Mouse (Mus musculus): ENCODE data around the gene Coa4. TPM values are rescaled to one million over a fixed set of nuclear protein-coding genes. Genes with fewer than 3 reads are reported as not detected.

Gene Coa4
- polyA plus RNA-seq, 1 experiment from 2014 or later: 26.6 TPM

DNA sequence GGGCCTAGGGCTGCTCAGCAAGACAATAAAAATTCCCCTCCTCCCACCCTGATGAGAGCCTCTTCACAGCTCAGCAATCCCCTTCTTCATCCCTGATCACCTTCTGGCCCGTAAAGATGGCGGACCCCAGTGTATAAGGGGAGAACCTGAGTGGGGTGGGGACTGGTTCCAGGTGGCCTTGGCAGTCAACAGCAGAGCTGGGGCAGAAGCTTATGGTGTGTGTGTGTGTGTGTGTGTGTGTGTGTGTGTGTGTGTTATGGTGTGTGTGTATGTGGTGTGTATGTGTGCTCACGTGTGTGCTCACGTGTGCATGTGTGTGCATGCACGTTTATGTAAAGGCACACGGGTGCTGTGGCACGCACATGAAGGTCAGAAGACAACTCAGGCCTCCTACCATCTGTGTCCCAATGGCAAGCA is 42.4 kb upstream of the Coa4 start:
- Histone ChIP-seq H3K9me3 (ENCODE audit: control insufficient read depth, low read length) (no peaks in the 10 kb centered on the region), H3K9ac (ENCODE audit: low read length) (peak overlapping the region; percentile 74; the same call in 1 of the 2 replicates), H3K27ac (replicated peaks in 1 of 2; ENCODE audit: control insufficient read depth in 1 of 2, insufficient read depth in 1 of 2, low read depth in 2 of 2, low read length in 2 of 2) (peak overlapping the region; percentile 78 to 87; a peak in 3 of 4 replicates), H3K4me1 (ENCODE audit: control insufficient read depth in 2 of 2, insufficient read depth in 2 of 2, low read length in 2 of 2) (peaks cover 30 to 43% of the 10 kb centered on the region in 2 experiments), H3K27me3 (ENCODE audit: control insufficient read depth, insufficient read depth, low read length) (no peaks in the 10 kb centered on the region), H3K36me3 (ENCODE audit: control insufficient read depth, insufficient read depth, low read length) (peaks cover 35% of the 10 kb centered on the region), H3K4me3 (ENCODE audit: control insufficient read depth in 1 of 2, insufficient read depth in 1 of 2, low read depth in 1 of 2, low read length in 2 of 2) (peak overlapping the region; percentile 52 to 63), H3K4me2 (ENCODE audit: low read length) (peak overlapping the region; percentile 97)
- WGBS: 93% methylated on average over 7 of the region's 7 CpGs
- ATAC-seq (ENCODE audit: insufficient number of reproducible peaks, insufficient read depth, low FRiP score, low read depth): no peak

DNA sequence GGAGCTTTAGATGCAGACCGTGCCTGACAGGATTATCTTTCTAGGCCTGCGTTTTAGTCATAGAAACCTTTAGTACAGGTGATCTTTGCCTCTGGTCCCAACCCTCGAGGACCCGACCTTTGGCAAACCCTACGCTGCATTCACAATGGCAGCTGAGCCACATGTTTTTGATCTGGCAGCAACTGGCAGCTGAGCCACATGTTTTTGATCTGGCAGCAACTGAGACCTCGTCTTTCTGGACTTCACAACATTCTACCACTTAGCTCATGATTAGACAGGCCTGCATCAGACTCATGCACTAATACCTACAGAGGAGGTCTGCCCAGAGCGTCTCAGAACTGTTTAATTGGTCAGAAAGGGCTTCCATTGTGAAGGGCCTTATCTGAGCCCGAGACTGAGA is 41.8 kb upstream of the Coa4 start:
- Histone ChIP-seq H3K27ac (replicated peaks in 1 of 2; ENCODE audit: control insufficient read depth in 1 of 2, insufficient read depth in 1 of 2, low read depth in 2 of 2, low read length in 2 of 2) (peak overlapping the region; percentile 71 to 87), H3K4me2 (ENCODE audit: low read length) (peak overlapping the region; percentile 97), H3K9ac (ENCODE audit: low read length) (peak overlapping the region; percentile 58), H3K4me3 (ENCODE audit: control insufficient read depth in 1 of 2, insufficient read depth in 1 of 2, low read depth in 1 of 2, low read length in 2 of 2) (peak overlapping the region; percentile 1 to 52; a peak in 3 of 4 replicates), H3K36me3 (ENCODE audit: control insufficient read depth, insufficient read depth, low read length) (peaks cover 41% of the 10 kb centered on the region), H3K27me3 (ENCODE audit: control insufficient read depth, insufficient read depth, low read length) (no peaks in the 10 kb centered on the region), H3K4me1 (ENCODE audit: control insufficient read depth in 2 of 2, insufficient read depth in 2 of 2, low read length in 2 of 2) (peaks cover 30 to 43% of the 10 kb centered on the region in 2 experiments), H3K9me3 (ENCODE audit: control insufficient read depth, low read length) (no peaks in the 10 kb centered on the region)
- 39% methylated on average over 8 of the region's 8 CpGs for whole genome bisulfite sequencing
- no peak for ATAC-seq (ENCODE audit: insufficient number of reproducible peaks, insufficient read depth, low FRiP score, low read depth)

DNA sequence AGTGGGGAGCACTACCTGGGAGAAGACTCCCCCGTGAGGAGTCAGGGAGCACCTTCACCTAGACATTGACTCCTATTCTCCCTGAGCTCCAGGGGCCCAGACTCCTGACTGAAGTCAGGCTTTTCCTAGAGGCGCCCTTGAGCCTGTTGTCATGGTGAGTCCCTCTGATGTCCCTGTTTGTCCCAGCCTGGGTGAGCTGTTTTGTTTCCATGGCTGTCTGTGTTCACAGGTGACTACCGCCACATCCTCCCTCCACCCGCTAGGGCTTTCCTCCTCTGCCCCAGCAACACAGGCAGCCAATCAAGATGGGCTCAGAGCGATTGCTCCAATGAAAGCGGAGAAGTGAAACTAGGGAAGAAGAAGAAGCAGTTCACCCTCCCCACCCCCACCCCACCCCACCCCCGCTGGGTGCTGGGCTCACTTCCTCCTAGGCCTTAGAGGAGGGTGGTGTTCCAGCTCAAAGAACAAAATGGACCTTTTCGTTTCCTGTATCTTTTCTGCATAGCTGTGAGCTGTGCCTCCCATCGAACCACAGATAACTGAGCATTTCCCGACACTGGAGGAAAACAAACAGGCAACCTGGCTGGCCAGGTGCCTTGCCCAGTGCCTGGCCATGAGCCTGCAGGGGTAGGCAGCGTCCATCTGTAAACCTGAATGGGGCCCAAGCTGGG is 41.2 kb upstream of the Coa4 start:
- H3K9me3 ChIP-seq (ENCODE audit: control insufficient read depth, low read length): no peaks in the 10 kb centered on the region
- peak overlapping the region; percentile 97 for H3K4me2 ChIP-seq (ENCODE audit: low read length)
- no peaks in the 10 kb centered on the region for H3K27me3 ChIP-seq (ENCODE audit: control insufficient read depth, insufficient read depth, low read length)
- H3K4me3 ChIP-seq (ENCODE audit: control insufficient read depth in 1 of 2, insufficient read depth in 1 of 2, low read depth in 1 of 2, low read length in 2 of 2): peak overlapping the region; percentile 1 to 52; a peak in 3 of 4 replicates
- WGBS: 18% methylated on average over 11 of the region's 11 CpGs
- peaks cover 43% of the 10 kb centered on the region for H3K36me3 ChIP-seq (ENCODE audit: control insufficient read depth, insufficient read depth, low read length)
- ATAC-seq (ENCODE audit: insufficient number of reproducible peaks, insufficient read depth, low FRiP score, low read depth): peak; percentile 47; the same call in 1 of the 2 replicates
- peak overlapping the region; percentile 58 for H3K9ac ChIP-seq (ENCODE audit: low read length)
- H3K27ac ChIP-seq (replicated peaks in 1 of 2; ENCODE audit: control insufficient read depth in 1 of 2, insufficient read depth in 1 of 2, low read depth in 2 of 2, low read length in 2 of 2): peak overlapping the region; percentile 71 to 87
- H3K4me1 ChIP-seq (ENCODE audit: control insufficient read depth in 2 of 2, insufficient read depth in 2 of 2, low read length in 2 of 2): peaks cover 30 to 43% of the 10 kb centered on the region in 2 experiments

DNA sequence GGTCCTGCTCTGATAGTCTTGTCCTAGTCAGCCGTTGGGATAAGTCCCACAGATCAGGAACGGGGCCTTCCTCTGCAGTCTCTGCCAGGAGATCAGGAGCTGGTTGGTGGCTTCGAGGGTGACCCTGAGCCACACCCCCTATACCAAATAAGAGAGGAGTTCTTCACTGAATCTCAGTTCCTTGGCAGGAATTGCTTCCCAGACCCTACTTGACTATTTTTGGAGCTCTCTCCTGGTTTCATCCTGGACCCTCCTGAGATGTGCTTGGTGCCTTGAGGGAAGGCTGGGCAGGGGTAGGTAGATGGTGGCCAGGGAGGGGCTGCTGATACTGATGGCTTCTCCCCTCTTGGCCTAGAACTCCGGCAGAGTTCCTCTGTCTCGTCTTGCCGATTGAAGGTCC is 40.5 kb upstream of the Coa4 start:
- peaks cover 30 to 43% of the 10 kb centered on the region in 2 experiments for H3K4me1 ChIP-seq (ENCODE audit: control insufficient read depth in 2 of 2, insufficient read depth in 2 of 2, low read length in 2 of 2)

DNA sequence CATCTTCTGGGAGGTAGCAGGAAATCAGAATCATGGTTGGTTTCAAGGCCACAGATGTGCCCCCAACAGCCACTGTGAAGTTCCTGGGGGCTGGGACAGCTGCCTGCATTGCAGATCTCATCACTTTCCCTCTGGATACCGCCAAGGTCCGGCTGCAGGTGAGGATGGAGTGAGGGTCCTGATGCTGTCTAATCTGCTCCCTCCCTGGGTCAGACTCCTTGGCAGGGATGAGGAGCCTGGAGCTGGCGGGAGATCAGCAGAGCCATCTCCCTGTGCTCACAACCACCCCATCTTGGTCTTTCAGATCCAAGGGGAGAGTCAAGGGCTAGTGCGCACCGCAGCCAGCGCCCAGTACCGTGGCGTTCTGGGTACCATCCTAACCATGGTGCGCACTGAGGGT is 40.1 kb upstream of the Coa4 start:
- no peaks in the 10 kb centered on the region for H3K9me3 ChIP-seq (ENCODE audit: control insufficient read depth, low read length)
- no peak overlapping the region for H3K4me2 ChIP-seq (ENCODE audit: low read length)
- H3K27ac ChIP-seq (replicated peaks in 1 of 2; ENCODE audit: control insufficient read depth in 1 of 2, insufficient read depth in 1 of 2, low read depth in 2 of 2, low read length in 2 of 2): no peak overlapping the region
- ATAC-seq (ENCODE audit: insufficient number of reproducible peaks, insufficient read depth, low FRiP score, low read depth): no peak
- peaks cover 30 to 43% of the 10 kb centered on the region in 2 experiments for H3K4me1 ChIP-seq (ENCODE audit: control insufficient read depth in 2 of 2, insufficient read depth in 2 of 2, low read length in 2 of 2)
- peaks cover 43% of the 10 kb centered on the region for H3K36me3 ChIP-seq (ENCODE audit: control insufficient read depth, insufficient read depth, low read length)
- no peaks in the 10 kb centered on the region for H3K27me3 ChIP-seq (ENCODE audit: control insufficient read depth, insufficient read depth, low read length)
- no peak overlapping the region for H3K9ac ChIP-seq (ENCODE audit: low read length)
- H3K4me3 ChIP-seq (ENCODE audit: control insufficient read depth in 1 of 2, insufficient read depth in 1 of 2, low read depth in 1 of 2, low read length in 2 of 2): no peak overlapping the region
- 91% methylated on average over 9 of the region's 9 CpGs for WGBS

More for the DNA sequence above, 40.5 kb upstream of the Coa4 start:
- H3K9ac ChIP-seq (ENCODE audit: low read length): peak overlapping the region; percentile 49; the same call in 1 of the 2 replicates
- 72% methylated on average over 6 of the region's 6 CpGs for WGBS
- no peak for ATAC-seq (ENCODE audit: insufficient number of reproducible peaks, insufficient read depth, low FRiP score, low read depth)
- no peaks in the 10 kb centered on the region for H3K27me3 ChIP-seq (ENCODE audit: control insufficient read depth, insufficient read depth, low read length)
- H3K4me3 ChIP-seq (ENCODE audit: control insufficient read depth in 1 of 2, insufficient read depth in 1 of 2, low read depth in 1 of 2, low read length in 2 of 2): no peak overlapping the region
- H3K27ac ChIP-seq (replicated peaks in 1 of 2; ENCODE audit: control insufficient read depth in 1 of 2, insufficient read depth in 1 of 2, low read depth in 2 of 2, low read length in 2 of 2): peak overlapping the region; percentile 40 to 87; a peak in 2 of 4 replicates
- H3K4me2 ChIP-seq (ENCODE audit: low read length): peak overlapping the region; percentile 97
- no peaks in the 10 kb centered on the region for H3K9me3 ChIP-seq (ENCODE audit: control insufficient read depth, low read length)
- peaks cover 43% of the 10 kb centered on the region for H3K36me3 ChIP-seq (ENCODE audit: control insufficient read depth, insufficient read depth, low read length)

DNA sequence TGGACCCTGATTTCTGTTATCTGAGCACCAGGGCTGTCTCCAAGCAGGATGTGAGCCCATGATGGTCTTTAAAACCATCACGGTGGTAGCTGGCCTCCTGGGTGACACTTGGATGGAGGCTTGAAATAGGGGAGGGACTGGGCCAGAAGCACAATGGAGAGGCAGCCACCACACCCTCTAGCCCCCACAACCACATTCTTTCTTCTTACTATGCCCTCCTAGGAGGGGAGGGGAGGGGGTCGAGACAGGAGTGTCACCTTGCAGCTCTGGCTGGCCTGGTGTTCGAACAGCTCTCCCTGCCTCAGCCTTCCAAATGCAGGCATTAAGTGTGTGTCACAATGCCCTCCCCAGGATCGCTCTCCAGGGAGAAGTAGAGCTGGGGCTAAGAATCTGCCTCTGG is 39.5 kb upstream of the Coa4 start:
- H3K36me3 ChIP-seq (ENCODE audit: control insufficient read depth, insufficient read depth, low read length): peaks cover 43% of the 10 kb centered on the region
- H3K27me3 ChIP-seq (ENCODE audit: control insufficient read depth, insufficient read depth, low read length): no peaks in the 10 kb centered on the region
- no peak for ATAC-seq (ENCODE audit: insufficient number of reproducible peaks, insufficient read depth, low FRiP score, low read depth)
- no peak overlapping the region for H3K4me2 ChIP-seq (ENCODE audit: low read length)
- no peak overlapping the region for H3K4me3 ChIP-seq (ENCODE audit: control insufficient read depth in 1 of 2, insufficient read depth in 1 of 2, low read depth in 1 of 2, low read length in 2 of 2)
- 74% methylated on average over 4 of the region's 4 CpGs for WGBS
- no peaks in the 10 kb centered on the region for H3K9me3 ChIP-seq (ENCODE audit: control insufficient read depth, low read length)
- no peak overlapping the region for H3K27ac ChIP-seq (replicated peaks in 1 of 2; ENCODE audit: control insufficient read depth in 1 of 2, insufficient read depth in 1 of 2, low read depth in 2 of 2, low read length in 2 of 2)
- no peak overlapping the region for H3K9ac ChIP-seq (ENCODE audit: low read length)
- H3K4me1 ChIP-seq (ENCODE audit: control insufficient read depth in 2 of 2, insufficient read depth in 2 of 2, low read length in 2 of 2): peaks cover 29 to 41% of the 10 kb centered on the region in 2 experiments

DNA sequence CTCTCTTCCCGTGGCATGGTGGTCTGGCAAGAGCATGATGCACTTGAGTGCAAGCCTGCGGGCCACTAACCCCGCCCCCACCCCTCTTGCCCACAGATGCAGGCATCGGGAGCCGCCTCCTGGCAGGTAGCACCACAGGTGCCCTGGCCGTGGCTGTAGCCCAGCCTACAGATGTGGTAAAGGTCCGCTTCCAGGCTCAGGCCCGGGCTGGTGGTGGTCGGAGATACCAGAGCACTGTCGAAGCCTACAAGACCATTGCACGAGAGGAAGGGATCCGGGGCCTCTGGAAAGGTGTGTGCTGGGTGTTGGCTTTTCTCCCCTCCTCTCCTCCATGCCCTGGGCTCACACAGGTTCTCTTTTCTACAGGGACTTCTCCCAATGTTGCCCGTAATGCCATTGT is 38.9 kb upstream of the Coa4 start:
- H3K4me1 ChIP-seq (ENCODE audit: control insufficient read depth in 2 of 2, insufficient read depth in 2 of 2, low read length in 2 of 2): peaks cover 24 to 35% of the 10 kb centered on the region in 2 experiments
- ATAC-seq (ENCODE audit: insufficient number of reproducible peaks, insufficient read depth, low FRiP score, low read depth): no peak
- WGBS: 92% methylated on average over 13 of the region's 13 CpGs

More for the DNA sequence above, 38.9 kb upstream of the Coa4 start:
- Histone ChIP-seq H3K9me3 (ENCODE audit: control insufficient read depth, low read length) (no peaks in the 10 kb centered on the region), H3K9ac (ENCODE audit: low read length) (no peak overlapping the region), H3K4me3 (ENCODE audit: control insufficient read depth in 1 of 2, insufficient read depth in 1 of 2, low read depth in 1 of 2, low read length in 2 of 2) (no peak overlapping the region), H3K36me3 (ENCODE audit: control insufficient read depth, insufficient read depth, low read length) (peaks cover 43% of the 10 kb centered on the region), H3K27ac (replicated peaks in 1 of 2; ENCODE audit: control insufficient read depth in 1 of 2, insufficient read depth in 1 of 2, low read depth in 2 of 2, low read length in 2 of 2) (no peak overlapping the region), H3K27me3 (ENCODE audit: control insufficient read depth, insufficient read depth, low read length) (no peaks in the 10 kb centered on the region), H3K4me2 (ENCODE audit: low read length) (no peak overlapping the region)

Data from heart, embryonic 14.5 days (tissue).